Mouse (Mus musculus): ENCODE results near the gene Rab8a.

DNA sequence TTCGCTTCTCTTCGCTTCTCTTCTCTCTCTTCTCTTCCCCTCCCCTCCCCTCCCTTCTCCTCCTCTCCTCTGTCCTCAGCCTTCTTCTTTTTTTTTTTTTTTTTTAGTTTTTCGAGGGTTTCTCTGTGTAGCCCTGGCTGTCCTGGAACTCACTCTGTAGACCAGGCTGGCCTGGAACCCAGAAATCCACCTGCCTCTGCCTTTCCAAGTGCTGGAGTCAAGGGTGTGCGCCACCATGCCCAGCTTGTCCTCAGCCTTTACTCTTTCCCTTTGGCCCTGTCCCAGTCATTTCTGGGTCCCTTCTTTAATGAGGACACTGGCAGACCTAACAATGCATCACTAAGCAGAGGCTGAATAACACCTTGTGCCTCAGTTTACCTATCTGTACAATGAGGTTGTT, 52.5 kb downstream of the Rab8a start, which contains the start of gene Gm11034:
- TF ChIP-seq CTCF (IDR thresholded peaks at IDR 0.05) (no peak), POLR2A (IDR thresholded peaks at IDR 0.05; ENCODE audit: insufficient read depth, low read depth, low read length) (no peak), EP300 (IDR thresholded peaks at IDR 0.05; ENCODE audit: insufficient read depth, low read depth, low read length) (no peak)

Data from heart, adult 2 months (tissue).